Mouse (Mus musculus): Measurements from ENCODE around the gene Fbf1.

DNA sequence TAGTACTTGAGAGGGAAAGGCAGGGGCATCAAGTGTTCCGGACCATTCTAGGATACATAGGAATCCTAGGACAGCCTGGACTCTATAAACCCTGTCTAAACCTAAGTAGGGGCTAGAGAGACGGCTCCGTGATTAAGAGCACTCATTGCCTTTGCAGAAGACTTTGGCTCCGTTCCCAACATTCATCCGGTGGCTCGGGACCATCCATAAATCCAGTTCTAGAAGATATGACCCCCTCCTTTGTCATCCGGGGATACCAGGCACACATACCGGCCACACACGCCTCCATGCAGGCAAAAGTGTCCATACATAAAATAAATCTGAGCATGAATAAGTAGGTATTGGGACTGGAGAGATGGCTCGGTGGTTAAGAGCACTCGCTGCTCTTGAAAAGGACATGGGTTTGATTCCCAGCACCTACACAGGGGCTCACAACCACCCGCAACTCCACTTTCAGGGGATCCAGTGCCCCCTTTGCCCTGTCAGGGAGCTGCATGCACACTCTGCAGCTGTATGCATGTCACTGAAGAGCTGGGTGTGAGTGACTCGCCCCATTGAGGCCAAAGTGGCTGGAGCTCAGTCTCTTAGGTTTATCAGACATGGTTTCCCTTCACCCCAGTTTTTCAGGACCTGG lies 46.0 kb upstream of the Fbf1 start:
- no peak for TF ChIP-seq CTCF (conservative IDR thresholded peaks at IDR 0.05; ENCODE audit: insufficient read depth, insufficient read length, low read depth, low read length)
- TF ChIP-seq POLR2A (IDR thresholded peaks at IDR 0.05; ENCODE audit: low read depth, low read length) = no peak

All from kidney, adult 2 months (tissue).